Mouse (Mus musculus) cerebellum, adult (tissue): Measurements from ENCODE around the gene Tdgf1.

ENCODE experiments used
- ATAC-seq: cut with Nextera tagmentation; 2 replicates; pipeline ENCODE4 v1.9.2; 2017; ENCODE audit warnings: mild to moderate bottlenecking, moderate library complexity, mixed read lengths; ENCODE audit not compliant: insufficient number of reproducible peaks, low FRiP score, low TSS enrichment

The Tdgf1 gene

DNA sequence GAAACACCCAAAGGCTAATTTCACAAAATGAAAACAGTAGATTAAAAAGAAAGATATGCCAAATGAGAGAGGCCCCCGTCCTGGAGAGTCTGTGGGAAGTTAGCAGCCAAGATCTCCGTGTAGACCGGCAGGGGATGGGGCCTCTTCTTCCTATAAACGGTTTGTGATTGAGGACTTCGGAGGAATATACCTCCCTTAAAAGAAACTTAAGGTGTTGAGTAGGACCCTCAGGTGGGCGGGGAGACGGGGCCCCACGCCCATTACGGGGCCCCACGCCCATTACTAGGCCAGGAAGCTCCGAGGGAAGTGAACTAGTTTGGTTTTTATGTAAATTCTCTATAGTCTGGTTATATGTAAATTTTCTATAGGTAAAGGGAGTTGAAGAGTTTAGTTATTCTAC, at the start of gene Tdgf1:
TSS of gene Tdgf1 (minus strand) at position 233 of the 400 bp plus-strand sequence.
- no peak for ATAC-seq

GRCm38 (mm10) chr9:110994716-110995172, 48.8 kb upstream of the Tdgf1 start:
- ATAC-seq: peak; percentile 91

DNA sequence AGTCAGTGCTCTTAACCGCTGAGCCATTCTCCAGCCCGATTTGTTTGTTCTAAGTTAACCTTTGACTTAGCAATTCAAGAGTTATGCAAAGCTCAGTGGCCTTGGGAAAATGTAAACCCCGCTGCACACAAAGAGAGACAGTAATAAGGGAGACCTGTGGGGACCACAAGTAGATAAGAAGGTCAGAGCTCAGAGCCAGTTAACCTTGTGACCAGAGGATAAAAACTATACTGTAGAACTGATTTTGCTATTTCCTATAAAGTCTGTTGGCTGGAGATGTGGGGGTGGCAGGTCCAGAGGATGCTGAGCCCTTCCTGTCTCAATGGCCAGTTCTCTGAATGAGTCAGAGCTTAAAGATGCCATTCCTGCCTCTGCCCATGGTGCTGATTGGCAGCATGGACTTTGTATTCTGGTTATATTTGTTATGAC, 47.3 kb upstream of the Tdgf1 start:
- no peak for ATAC-seq

- no peak for ATAC-seq
These were observed 44.2 kb upstream of the Tdgf1 start, which contains the start of gene Rtp3 for GRCm38 (mm10) chr9:110990204-110990603. TSS of gene Rtp3 (minus strand) at chr9:110990583.

- no peak for ATAC-seq
These were observed 43.6 kb upstream of the Tdgf1 start for GRCm38 (mm10) chr9:110989543-110989942.

GRCm38 (mm10) chr9:110989141-110989540, 43.2 kb upstream of the Tdgf1 start:
- ATAC-seq: no peak

DNA sequence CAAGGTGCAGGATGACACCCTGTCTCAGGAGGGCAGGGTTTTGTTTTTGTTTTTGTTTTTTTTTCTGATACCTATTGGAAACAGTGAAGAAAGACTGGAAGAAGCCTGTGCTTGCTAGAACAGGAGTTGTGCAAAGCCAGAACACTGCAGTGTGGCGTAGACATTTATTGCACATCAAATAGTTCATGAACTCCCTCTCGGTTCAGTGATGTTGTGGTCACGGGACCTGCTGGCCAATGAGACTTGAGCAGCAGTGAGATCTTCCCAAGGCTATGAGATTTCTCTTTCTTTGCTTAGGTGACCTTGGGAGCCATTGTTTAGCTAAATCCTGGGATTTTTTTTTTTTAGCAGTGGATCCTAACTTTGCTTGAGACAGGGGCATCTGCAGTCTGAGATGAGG, 42.1 kb upstream of the Tdgf1 start:
- no peak for ATAC-seq

DNA sequence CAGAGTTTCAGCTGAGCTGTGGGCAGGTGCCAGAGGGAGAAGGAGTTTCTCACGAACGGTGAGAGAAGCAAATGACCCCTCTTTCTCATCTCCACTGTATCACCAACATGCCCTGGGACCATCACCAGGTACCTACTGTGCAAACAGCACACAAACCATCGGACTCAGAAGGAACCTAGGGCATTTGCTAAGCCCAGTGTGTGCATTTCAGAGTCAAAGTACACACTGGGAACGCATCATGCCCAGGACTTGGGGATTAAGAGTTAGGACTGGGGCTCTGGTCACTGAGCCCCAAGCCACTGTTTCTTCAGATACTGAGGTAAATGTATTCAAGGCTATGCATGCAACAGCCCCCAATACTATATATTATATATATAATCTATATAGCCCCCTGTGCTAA, 41.4 kb upstream of the Tdgf1 start:
- no peak for ATAC-seq

DNA sequence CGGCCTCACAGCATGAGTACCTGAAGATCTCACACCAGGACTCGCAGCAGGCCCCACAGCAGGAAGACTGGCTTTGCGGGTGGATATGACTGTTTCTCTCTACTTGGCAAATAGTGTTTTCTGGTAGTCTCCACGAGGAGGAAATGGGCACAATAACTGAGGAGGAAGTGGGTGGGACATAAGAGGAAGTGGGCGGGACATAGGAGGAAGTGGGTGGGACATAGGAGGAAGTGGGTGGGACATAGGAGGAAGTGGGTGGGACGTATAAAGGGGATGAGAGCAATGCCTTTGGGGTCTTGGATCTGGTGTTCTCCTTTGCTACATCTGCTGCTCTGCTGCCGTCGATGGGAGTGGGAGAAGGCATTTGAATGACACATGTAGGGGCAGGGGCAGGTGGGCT, 40.0 kb upstream of the Tdgf1 start:
- no peak for ATAC-seq

DNA sequence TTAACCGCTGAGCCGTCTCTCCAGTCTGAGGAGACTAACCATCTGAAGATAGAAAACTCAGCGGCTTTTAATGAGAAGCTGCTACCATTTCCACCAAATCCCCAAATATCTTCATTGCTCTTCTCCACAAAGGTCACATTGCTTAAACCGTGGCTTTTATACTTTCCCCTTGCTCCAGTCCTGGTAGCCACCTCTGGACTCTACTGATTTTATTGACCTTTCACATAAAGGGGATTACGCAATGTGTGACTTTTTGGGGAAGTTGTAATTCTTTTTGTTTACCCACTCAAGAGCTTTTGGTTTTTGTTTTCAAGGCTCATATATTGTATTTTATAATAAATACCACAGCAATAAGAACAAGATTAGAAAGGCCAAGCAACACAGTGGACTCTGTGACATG, 39.6 kb upstream of the Tdgf1 start:
- no peak for ATAC-seq

DNA sequence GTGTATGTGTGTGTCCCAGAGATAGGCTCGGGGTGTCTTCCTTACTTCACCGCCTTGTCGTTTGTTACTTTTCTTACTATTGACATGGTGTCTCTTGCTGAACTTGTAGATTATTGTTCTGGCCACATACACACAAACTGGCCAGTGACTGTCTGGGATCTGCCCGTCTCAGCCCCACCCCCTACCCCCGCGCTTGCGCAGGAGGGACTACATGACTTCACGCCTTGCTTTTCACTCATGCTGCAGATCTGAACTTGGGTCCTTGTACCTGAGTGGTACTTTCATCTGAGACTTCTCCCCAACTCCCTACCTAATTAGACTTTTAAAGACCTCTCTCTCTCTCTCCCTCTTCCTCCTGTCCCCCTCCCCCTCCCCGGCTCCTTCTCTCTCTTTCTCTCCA, 38.1 kb upstream of the Tdgf1 start:
- ATAC-seq: no peak

DNA sequence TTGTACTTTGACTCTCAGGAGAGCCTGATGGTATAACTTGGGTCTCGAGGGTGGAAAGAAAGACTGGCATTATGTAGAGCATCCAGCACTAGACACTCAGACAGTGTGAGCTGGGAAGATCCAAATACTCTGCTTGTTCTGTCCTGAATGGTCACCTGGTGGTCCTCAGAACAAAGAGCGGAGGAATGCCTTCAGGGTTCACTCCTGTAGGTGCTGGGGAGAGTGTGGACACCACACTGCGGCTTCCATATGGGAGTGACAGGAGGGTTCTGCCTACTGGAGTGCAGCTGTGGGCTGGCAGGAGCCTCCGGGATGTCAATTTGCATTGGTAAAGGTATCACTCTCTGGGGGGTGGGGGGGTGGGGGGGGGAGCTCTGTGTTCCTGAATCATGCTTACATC, 36.4 kb upstream of the Tdgf1 start:
- ATAC-seq: no peak

- ATAC-seq: no peak
These were observed 33.5 kb upstream of the Tdgf1 start for GRCm38 (mm10) chr9:110979411-110979810.

DNA sequence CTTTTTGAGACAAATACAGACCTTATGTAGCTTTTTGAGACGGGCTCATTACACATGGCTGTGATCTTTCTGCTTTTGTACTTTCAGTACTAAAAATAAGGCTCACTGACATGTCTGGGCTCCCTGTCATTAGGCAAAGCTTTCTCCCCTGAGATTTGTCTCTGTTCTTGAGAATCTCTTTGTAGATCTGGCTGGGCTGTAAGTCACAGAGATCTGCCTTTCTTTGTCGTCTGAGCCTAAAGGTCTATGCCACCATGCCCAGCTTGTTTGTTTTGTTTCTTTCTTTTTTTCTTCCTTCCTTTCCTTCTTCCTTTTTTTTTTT, 19.9 kb upstream of the Tdgf1 start:
- ATAC-seq: no peak

GRCm38 (mm10) chr9:110965062-110965909, 19.3 kb upstream of the Tdgf1 start:
- ATAC-seq: no peak

GRCm38 (mm10) chr9:110963566-110964115, 17.7 kb upstream of the Tdgf1 start:
- no peak for ATAC-seq

DNA sequence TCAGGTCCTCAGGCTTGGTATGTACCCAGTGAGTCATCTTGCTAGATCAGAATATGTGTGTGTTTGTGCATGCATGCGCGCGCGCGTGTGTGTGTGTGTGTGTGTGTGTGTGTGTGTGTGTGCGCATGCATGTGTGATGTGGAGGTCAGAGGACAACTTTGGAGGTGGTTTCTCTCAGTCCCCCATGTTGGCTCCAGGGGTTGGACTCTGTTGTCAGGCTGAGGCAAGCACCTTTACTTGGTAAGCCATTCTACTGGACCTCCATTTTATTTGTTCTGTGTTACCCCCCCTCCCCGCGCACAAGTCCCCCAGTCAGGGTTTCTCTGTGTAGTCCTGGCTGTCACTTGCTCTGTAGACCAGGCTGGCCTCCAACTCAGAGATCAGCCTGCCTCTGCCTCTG, 15.4 kb upstream of the Tdgf1 start:
- no peak for ATAC-seq

- ATAC-seq: no peak
These were observed 14.5 kb upstream of the Tdgf1 start for GRCm38 (mm10) chr9:110960230-110961149.

DNA sequence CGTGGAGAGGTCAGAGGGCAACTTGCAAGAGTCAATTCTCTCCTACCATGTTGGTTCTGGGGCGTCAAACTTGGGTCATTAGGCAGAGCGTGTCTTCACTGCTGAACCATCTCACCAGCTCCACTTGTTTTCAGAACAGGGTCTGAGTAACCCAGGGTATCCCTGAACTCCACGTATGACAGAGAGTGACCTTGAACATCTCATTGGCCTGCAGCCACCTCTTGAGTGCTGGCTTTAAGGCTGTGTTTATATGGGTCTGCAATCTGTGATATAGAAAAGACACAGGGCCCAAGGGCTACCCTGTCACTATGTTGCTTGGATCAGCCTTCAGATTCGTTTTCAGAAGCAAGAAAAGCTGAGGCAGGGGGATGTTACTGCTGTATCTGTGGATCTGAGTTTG, 13.7 kb upstream of the Tdgf1 start:
- no peak for ATAC-seq

DNA sequence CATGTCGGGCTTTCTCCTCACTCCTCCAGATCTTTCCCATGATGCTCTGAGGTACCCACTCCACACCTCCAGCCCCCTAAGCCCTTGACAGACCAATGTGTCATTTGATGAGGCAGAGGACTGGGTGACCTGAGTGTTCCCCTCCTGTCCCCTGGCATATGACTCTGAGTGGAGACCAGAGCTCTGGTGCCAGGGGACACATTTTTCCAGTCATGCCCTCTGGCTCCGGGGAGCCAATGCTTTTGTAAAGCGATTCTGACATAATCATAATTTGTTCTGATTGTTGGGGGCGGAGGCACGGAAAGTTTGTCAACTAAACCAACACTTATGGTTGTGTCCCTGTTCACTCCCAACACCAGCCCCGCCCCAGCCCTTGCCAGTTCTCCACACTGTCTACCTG, 10.0 kb upstream of the Tdgf1 start:
- ATAC-seq: no peak
